Mouse (Mus musculus) cerebellum, postnatal 14 days (tissue): ENCODE measurements at regions not wholly inside any gene's neighbourhood (a gene's known extent, or its start where the extent isn't known, plus 50 kb on each side); places are given as distances from the start of the nearest gene placed in this dataset.

Experiments used
- DNase-seq, 2 experiments: peaks; one replicate each; pipeline ENCODE4 v3.0.0; 2021; ENCODE audit warnings: mixed read lengths in 2 of 2

DNA sequence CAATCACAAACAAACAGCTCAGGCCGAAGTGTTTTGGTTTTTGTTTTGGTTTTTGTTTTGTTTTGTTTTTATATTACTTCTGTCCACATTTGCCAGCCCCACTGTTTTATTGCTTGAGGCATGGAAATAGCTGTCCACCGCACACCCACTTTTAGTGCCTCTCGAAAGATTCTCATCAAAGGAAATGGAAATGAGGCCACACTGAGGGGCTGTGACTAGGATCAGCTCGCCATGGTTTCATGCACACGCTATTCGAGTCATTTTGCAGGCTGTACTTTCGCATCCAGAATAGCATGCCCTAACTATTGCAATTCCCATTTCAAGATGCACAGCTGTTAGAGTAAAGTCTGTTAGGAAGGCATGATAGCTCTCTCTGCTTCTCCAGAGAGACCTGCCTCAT lies 1543.4 kb upstream of the Tenm3 start:
- DNase-seq, result no peak

DNA sequence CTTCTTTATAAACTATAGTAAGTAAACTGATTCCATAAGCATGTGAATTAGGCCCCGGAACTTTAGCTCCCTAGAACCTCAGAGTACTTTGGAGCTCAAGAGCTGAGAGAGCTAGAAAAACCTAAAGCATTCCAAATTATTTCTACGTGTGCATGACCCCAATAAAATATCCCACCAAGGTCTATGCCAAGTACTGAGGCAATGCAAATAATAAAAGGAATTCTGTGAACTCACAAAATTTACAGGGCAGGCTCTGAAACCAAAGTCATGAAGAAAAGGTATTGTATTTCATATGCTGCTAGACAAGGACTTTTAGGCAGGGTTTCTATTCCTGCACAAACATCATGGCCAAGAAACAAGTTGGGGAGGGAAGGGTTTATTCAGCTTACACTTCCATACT lies 1539.9 kb upstream of the Tenm3 start:
- no peak for DNase-seq

DNA sequence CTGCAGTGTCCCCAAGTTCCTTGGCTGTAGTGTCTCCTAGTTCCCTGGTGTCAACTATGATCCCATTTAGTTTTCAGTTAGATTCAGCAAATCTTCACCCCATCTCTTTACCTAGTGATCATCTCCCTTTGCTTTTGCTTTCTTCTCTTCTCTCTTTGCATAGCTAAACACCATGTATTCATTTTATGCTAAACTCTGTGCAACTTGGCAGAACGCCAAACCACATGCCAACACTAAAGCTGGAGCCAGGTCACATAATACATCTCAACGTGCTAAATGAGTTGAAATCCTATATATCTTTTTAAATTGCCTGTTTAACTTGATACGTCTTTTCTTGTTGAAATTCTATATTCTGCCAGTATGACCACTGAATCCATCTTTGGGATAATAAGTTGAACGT lies 1536.0 kb upstream of the Tenm3 start:
- peak in 1 of 2 experiments; percentile 4 for DNase-seq

DNA sequence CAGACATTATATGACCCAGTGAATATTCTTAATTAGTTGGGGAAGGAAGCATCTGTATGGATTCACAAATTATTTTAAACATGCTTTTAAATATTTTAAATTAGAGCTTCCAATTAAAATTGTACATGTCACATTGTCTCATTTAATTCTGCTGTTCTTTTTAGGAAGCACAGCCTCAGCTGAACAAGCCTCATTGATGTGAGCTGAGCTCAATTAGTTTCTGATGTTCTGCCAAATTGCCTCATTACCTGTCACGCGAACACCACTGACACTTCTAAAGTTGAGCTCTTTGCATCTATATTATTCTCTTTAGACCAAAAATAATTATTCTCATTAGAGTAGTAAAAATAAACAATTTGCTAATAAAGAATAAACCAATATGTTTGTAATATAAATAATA lies 1530.0 kb upstream of the Tenm3 start:
- DNase-seq, result no peak

DNA sequence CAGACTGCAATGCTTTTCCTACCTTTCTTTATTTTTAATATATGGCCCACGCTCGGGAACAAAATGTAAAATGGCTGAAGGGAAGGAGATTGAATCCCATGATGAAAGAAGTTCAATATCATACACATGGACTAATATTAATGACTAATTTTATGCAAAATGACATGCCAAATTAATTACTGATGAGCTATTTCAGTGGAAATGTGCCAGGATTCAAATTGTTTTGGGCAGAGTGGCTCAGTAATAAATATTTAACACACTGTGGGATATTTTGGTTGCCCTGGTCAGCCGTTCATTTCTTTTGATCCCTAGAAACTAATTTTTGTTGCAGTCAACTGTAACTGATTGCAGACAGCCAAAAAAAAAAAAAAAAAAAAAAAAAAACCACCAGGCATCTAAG lies 1482.7 kb upstream of the Tenm3 start:
- DNase-seq, result peak in 1 of 2 experiments; percentile 7

DNA sequence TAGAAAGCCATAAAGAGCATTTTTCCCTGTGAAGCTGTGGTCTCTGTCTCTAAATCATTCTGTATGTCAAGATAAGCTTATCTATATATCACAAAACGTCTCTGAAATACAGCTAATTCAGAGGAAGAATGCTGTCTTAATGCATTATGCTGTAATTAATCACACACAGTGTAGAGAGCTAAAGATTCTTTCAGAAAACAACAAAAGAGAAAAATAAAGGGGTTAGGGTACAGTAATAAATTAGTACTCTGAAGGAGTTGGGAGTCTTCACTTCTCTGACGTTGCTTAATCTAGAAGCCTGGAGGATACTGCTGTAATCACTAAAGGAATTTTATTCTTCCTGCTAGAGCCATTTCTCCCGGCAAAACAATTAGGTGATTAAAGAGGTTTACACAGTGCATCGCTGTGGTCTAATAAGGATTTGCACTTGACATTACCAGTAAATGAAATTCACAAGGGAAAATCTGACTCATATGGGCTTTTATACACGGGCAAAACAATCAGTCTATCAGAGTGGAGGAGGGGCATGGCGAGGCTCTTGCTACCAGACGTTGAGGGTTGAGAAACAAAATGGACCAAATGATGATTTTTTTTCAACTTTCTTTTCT lies 1477.7 kb upstream of the Tenm3 start:
- DNase-seq, result no peak

DNA sequence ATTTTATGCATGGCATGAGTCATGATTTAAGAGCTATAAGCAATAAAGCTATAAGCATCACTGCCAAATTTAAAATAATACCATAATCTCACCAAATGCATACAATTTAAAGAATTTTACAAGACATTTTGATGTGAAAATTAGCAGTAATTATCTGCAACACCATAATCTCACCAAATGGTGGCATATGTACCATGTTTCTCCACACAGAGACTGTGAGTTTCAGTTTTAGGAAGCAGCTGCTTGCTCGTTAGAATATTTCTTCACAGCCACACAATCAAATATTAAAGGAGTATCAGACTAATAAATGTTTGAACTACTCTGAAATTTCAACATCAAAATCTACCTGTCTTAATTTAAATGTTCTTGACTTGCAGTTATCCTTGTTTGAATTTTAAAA lies 1472.9 kb upstream of the Tenm3 start:
- no peak for DNase-seq

DNA sequence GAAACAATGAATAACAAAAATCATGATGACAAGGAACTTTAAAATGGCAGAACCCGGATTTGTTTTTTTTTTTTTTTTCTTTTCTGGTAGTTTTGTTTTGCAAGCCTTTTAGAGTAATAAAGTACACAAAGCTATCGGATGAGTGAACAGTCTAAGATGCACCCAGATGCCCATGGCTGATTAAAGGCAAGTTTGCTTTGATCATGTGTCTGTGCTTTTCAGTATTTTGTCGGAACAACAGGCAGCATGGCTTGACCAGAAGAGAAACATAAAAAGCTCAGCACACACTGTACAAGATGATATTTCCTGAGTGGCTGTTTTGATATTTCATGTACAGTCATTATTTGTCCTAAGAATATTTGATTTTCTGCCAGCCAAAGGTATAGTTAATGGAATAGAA lies 1466.6 kb upstream of the Tenm3 start:
- no peak for DNase-seq

DNA sequence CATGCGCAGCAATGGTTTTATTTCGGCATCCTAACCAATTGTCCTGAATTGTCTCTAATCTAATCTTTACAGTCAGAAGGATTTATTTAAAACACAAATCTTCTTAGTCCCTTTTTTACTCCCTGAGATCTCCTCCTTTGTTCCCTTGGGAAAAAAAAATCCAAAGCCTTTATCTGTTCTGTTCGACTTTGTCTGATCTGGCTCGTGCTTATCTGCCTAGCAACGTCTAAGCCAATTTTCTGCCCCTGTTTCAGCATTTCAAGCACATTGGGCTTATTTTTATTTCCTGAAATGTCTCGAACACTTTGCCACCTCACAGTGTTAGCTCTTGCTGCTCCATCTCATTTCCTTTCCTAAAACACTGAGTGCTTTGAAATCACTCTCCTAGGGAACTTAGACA lies 1456.6 kb upstream of the Tenm3 start:
- DNase-seq, result no peak

DNA sequence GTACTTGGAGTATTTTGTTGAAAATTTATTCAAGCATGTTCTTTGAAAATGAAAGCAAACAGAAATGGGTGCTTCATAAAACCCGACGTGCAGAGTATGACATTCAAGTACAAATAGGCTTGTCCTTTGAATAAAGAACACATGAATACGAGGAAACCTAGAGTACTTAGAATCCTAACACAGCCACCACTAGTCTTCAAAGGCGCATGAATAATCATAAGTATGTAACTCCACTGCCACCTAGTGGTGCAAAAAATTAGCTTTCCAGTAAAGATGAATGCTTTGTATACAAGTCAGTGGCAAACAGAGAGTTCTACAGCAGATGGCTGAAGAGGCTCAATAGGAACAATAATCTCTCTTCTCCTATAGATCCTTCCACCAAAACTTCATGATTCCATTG lies 1449.8 kb upstream of the Tenm3 start:
- peak; percentile 91 for DNase-seq

DNA sequence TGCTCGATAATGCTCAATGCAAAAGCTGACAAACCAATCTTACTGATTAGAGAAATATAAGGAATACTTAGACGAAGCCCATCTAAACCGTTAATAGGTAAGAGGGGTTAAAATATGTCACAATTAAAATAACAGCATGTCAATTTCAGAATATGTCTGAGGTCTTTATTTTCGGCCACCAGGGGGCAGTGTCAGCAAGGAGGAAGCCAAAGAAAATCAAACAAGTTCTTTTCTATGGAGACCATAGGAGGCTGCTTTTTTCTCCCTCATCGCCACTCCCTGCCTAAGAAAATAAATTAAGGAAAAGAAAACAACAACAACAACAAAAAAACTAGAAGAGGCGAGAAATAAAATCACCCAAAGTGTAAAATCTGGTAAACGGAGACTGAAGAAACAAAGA lies 1448.4 kb upstream of the Tenm3 start:
- DNase-seq, result peak; percentile 80 to 90

DNA sequence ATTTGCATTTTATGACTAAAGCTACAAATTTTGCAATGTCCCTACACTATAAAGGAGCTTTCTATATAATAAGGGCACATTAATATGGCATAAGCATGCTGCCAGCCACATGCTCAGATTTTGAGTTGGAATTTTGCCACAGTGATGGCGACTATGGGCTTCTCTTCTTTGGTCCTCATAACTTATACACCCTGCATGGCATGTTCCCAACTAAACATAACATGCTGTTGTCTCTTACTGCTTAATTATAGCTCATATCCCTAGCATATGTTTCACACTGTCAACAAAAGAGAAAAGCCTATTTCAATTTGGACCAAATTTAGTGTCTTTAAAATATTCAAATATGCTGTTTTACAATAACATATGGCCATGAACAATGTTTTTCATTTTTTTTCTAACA lies 1432.6 kb upstream of the Tenm3 start:
- DNase-seq, result no peak

DNA sequence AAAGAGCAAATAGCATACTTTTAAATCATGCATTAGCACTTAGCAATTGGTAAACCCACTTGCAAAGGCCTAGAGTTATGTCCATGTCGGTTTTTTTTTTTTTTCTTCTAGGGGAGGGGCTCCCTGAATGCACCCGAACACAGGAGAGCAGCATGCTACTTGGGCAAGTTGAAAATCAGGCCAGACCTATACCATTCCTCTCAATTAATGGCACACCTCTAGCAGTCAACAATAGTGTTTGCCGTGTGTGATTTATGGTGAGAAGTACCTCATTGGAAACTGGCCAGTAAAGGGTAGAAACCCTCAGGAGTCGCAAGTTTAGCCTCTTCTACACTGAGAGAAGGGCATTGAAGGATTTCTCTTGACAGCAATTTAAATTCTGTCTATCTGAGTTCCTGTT lies 1421.0 kb upstream of the Tenm3 start:
- DNase-seq, result no peak
